Mouse (Mus musculus): ENCODE results near the gene Fam171b. TPM values are rescaled to one million over a fixed set of nuclear protein-coding genes. Genes with fewer than 3 reads are reported as not detected.

Gene Fam171b
- not detected in 2 replicates for total RNA-seq (2017)

GRCm38 (mm10) chr2:83812483-83813272 is at the start of gene Fam171b:
Gene Fam171b, plus strand, starts transcription at chr2:83812636.
- peak; percentile 41; the same call in 1 of the 2 replicates for ATAC-seq (ENCODE audit: extremely low read depth, insufficient number of reproducible peaks, low FRiP score, poor library complexity, severe bottlenecking)

- ATAC-seq (ENCODE audit: extremely low read depth, insufficient number of reproducible peaks, low FRiP score, poor library complexity, severe bottlenecking) = no peak
Observed at GRCm38 (mm10) chr2:83766058-83766457, 46.4 kb upstream of the Fam171b start.

- no peak for ATAC-seq (ENCODE audit: extremely low read depth, insufficient number of reproducible peaks, low FRiP score, poor library complexity, severe bottlenecking)
Observed at GRCm38 (mm10) chr2:83766878-83767277, 45.6 kb upstream of the Fam171b start.

- no peak for ATAC-seq (ENCODE audit: extremely low read depth, insufficient number of reproducible peaks, low FRiP score, poor library complexity, severe bottlenecking)
Observed at GRCm38 (mm10) chr2:83768311-83769047, 44.0 kb upstream of the Fam171b start.

- ATAC-seq (ENCODE audit: extremely low read depth, insufficient number of reproducible peaks, low FRiP score, poor library complexity, severe bottlenecking) = peak; percentile 81; the same call in 1 of the 2 replicates
Observed at GRCm38 (mm10) chr2:83771155-83771812, 41.2 kb upstream of the Fam171b start.

- no peak for ATAC-seq (ENCODE audit: extremely low read depth, insufficient number of reproducible peaks, low FRiP score, poor library complexity, severe bottlenecking)
Observed at GRCm38 (mm10) chr2:83791330-83792073, 20.9 kb upstream of the Fam171b start.

GRCm38 (mm10) chr2:83792102-83792501 is 20.3 kb upstream of the Fam171b start:
- ATAC-seq (ENCODE audit: extremely low read depth, insufficient number of reproducible peaks, low FRiP score, poor library complexity, severe bottlenecking) = no peak

- no peak for ATAC-seq (ENCODE audit: extremely low read depth, insufficient number of reproducible peaks, low FRiP score, poor library complexity, severe bottlenecking)
Observed at GRCm38 (mm10) chr2:83795766-83796165, 16.7 kb upstream of the Fam171b start.

GRCm38 (mm10) chr2:83797902-83798497 is 14.4 kb upstream of the Fam171b start:
- ATAC-seq (ENCODE audit: extremely low read depth, insufficient number of reproducible peaks, low FRiP score, poor library complexity, severe bottlenecking) = no peak

- ATAC-seq (ENCODE audit: extremely low read depth, insufficient number of reproducible peaks, low FRiP score, poor library complexity, severe bottlenecking) = no peak
Observed at GRCm38 (mm10) chr2:83813273-83813892, 947 bp downstream of the Fam171b start.

- ATAC-seq (ENCODE audit: extremely low read depth, insufficient number of reproducible peaks, low FRiP score, poor library complexity, severe bottlenecking) = no peak
Observed at GRCm38 (mm10) chr2:83814009-83814408, 1.6 kb downstream of the Fam171b start.

- no peak for ATAC-seq (ENCODE audit: extremely low read depth, insufficient number of reproducible peaks, low FRiP score, poor library complexity, severe bottlenecking)
Observed at GRCm38 (mm10) chr2:83816147-83816546, 3.7 kb downstream of the Fam171b start.

GRCm38 (mm10) chr2:83825161-83825560 is 12.7 kb downstream of the Fam171b start:
- no peak for ATAC-seq (ENCODE audit: extremely low read depth, insufficient number of reproducible peaks, low FRiP score, poor library complexity, severe bottlenecking)

GRCm38 (mm10) chr2:83828895-83829539 is 16.6 kb downstream of the Fam171b start:
- no peak for ATAC-seq (ENCODE audit: extremely low read depth, insufficient number of reproducible peaks, low FRiP score, poor library complexity, severe bottlenecking)

GRCm38 (mm10) chr2:83832903-83833302 is 20.5 kb downstream of the Fam171b start:
- ATAC-seq (ENCODE audit: extremely low read depth, insufficient number of reproducible peaks, low FRiP score, poor library complexity, severe bottlenecking) = no peak

- ATAC-seq (ENCODE audit: extremely low read depth, insufficient number of reproducible peaks, low FRiP score, poor library complexity, severe bottlenecking) = no peak
Observed at GRCm38 (mm10) chr2:83835313-83836070, 23.1 kb downstream of the Fam171b start.

- no peak for ATAC-seq (ENCODE audit: extremely low read depth, insufficient number of reproducible peaks, low FRiP score, poor library complexity, severe bottlenecking)
Observed at GRCm38 (mm10) chr2:83848495-83848894, 36.1 kb downstream of the Fam171b start.
